7 mouse cellular contexts compared by ENCODE assay signal in genomic region chr5:124004356-124005150, GRCm38 (mm10). TPM values are rescaled to one million over a fixed set of nuclear protein-coding genes. Genes with fewer than 3 reads are reported as not detected.
A peak's percentile ranks its signal among the peaks of the same experiment; 100 is the strongest.
DNase-seq lines count a peak whose midpoint lies in the region; ATAC-seq and TF ChIP-seq lines count a peak whose summit lies in the region.

No protein-coding gene starts in this region.

- no peak for TF ChIP-seq CTCF in brain, embryonic 14.5 days (IDR thresholded peaks at IDR 0.05; ENCODE audit: borderline replicate concordance, extremely low read depth, insufficient read depth, insufficient read length)

- ATAC-seq in activated CD4-positive, CD25-positive, alpha-beta regulatory T cell, adult 4 months: no peak

- peak; percentile 79 for DNase-seq in left cerebral cortex, postnatal 4 days
- no peak for DNase-seq in left cerebral cortex, adult 9 months (ENCODE audit: low spot score in 2 of 2)
- DNase-seq in brain, embryonic 14.5 days (ENCODE audit: low read depth): peak; percentile 69
- peak; percentile 76 for DNase-seq in kidney, postnatal 10 days
- DNase-seq in thymus, postnatal 10 days (ENCODE audit: low spot score in 2 of 2): peak; percentile 37 to 44
- DNase-seq in spleen, postnatal 36 days (ENCODE audit: low spot score in 2 of 2): no peak

- intact Hi-C loops in left cerebral cortex, postnatal 4 days (cut with DNase I): no loop called here

- no peak for TF ChIP-seq POLR2A in brain, embryonic 14.5 days (IDR thresholded peaks at IDR 0.05; ENCODE audit: borderline replicate concordance, extremely low read depth, insufficient read depth, insufficient read length, poor library complexity, severe bottlenecking)

RNA-seq across cellular contexts. Expression of gene Vps37b, which starts 27.5 kb away (rescaled TPM):
- total RNA-seq in left cerebral cortex, postnatal 4 days (2021): 10 to 100 TPM; 46.2 to 49.9 TPM
- polyA plus RNA-seq in brain, embryonic 14.5 days (2012; rRNA removed): 79.9 and 107 TPM in 2 replicates
- polyA plus RNA-seq in activated CD4-positive, CD25-positive, alpha-beta regulatory T cell, adult 4 months (2017; shearing (Covaris generic)): 10 to 100 TPM; 17.6 to 22.8 TPM

RNA-seq across cellular contexts. Expression of gene Hip1r, which starts 31.1 kb away (rescaled TPM):
- total RNA-seq in left cerebral cortex, postnatal 4 days (2021): 10 to 100 TPM; 83.2 to 84.8 TPM
- polyA plus RNA-seq in brain, embryonic 14.5 days (2012; rRNA removed): 17.7 and 23.9 TPM in 2 replicates
- 10 to 100 TPM in 1 of 2 experiments, 1 to 10 TPM in 1; 9.9 to 12.9 TPM for polyA plus RNA-seq in activated CD4-positive, CD25-positive, alpha-beta regulatory T cell, adult 4 months (2017; shearing (Covaris generic))

Comparison
In these comparisons a context has a peak if more than half of its experiments do, and no peak if none do; other contexts are left out.
1. DNase-seq: peak in left cerebral cortex, postnatal 4 days (single experiment), brain, embryonic 14.5 days (single experiment), kidney, postnatal 10 days (single experiment) and thymus, postnatal 10 days (2 of 2); none in left cerebral cortex, adult 9 months (0 of 2) and spleen, postnatal 36 days (0 of 2).